Mouse (Mus musculus): ENCODE results near the gene Faah. TPM values are rescaled to one million over a fixed set of nuclear protein-coding genes. Genes with fewer than 3 reads are reported as not detected.
A peak's percentile ranks its signal among the peaks of the same experiment; 100 is the strongest.

Faah gene
- total RNA-seq, 2 experiments from 2014 or later: 2.1 TPM; not detected in 1

DNA sequence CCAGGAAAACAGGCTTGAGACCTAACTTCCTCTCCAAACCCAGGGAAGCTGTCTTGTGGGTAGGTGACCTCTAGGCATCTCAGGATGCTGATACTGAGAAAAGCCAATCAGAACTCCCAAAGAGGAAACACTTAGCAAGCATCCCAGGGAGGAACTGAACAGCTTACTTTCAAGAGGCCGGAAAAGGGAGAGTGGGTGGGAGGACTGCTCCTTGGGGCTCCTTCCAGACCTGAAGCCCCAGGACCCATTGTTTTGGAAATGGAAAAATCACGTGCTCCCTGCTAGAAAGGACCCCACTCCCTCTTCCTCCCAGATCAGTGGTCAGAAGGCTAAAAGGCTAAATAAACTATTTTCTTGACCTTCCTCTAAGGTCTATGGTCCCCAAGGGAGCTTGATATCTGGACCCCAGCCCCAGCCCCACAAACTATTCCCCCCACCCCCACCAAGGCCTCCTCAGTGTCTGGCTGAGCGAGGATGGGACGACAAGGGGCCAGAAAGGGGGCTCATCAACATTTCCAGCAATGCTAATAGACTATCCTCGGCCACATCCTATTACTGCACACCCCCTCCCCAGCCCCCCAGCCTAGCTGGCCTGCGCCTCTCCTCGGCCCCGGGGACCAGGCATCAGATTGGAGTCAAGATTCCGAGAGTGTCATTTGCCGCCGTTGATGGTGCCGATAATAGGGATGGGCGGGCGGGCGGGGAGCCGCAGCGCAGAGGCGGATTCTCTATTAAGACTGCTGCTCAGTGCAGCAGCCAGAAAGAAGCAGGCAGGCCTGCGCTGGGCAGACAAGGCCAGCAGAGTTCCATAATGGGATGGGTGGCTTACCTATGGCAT is 62.9 kb downstream of the Faah start:
- ATAC-seq (replicated peaks; ENCODE audit: low FRiP score, poor library complexity, severe bottlenecking): no peak

DNA sequence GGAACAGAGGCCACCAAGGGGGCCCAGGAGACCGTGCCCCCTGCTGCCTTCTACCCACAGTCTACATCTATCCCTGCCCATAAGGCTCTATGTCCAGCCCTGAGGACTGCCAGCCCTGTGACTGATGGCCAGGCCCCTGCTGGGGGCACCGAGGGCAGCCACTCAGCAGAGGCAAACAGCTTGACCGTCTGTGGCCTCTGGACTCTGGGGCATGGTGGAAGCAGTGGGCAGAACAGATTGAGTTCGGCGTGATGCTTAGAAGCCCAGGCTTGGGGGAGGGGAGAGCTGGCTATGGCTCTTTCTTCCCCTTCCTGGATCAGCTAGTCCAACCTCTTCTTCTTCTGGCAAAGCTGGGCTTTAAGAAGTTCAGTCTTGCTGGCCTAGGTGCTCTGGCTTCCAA is 64.2 kb downstream of the Faah start:
- no peak for ATAC-seq (replicated peaks; ENCODE audit: low FRiP score, poor library complexity, severe bottlenecking)

DNA sequence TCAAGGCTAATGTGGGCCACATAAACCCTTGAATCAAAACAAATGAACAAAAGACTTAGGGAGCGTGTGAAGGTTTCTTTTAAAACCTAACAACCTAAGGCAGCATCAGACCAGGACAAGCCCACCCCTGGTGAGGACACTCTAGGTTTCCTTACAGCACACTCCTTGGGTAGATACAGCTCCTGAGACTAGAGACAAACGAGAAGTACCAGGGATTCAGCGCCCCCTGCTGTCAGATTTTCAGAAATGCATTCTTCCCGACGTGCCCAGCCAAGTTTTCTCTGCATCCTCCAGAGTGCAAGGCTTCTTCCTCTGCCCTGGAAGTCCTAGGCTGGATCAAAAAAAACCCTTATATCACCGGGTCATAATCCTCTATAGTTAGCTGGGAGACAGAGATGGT is 65.0 kb downstream of the Faah start:
- ATAC-seq (replicated peaks; ENCODE audit: low FRiP score, poor library complexity, severe bottlenecking): peak; percentile 68

DNA sequence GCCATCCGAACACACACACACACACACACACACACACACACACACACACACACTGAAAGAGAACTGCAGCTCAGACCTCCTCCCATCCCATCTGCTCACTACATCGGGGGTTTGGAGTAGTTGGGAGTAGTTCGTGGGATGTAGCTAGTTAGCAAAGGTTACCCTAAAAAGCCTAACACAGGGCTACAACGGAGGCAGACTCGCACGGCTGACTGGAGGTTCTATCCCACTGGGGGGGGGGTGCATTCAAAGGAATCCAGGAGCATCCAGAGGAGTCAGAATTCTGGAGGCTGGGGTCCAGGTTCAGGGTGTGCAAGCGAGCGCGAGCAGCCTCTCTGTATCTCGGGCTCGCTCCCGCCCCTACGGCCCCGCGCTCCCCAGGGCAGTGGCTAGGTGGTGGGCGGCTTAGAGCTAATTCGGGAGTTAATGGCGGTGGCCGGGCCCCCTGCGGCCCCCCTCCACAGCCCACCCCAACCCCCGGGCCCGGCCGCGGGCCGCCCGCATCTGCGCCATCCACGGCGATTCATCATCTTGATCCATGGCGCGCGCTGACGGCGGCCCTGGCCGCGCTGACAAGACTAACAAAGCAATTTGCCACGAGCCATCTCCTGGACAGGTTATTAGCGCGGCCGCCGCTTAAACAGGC is 73.9 kb downstream of the Faah start:
- no peak for ATAC-seq (replicated peaks; ENCODE audit: low FRiP score, poor library complexity, severe bottlenecking)

DNA sequence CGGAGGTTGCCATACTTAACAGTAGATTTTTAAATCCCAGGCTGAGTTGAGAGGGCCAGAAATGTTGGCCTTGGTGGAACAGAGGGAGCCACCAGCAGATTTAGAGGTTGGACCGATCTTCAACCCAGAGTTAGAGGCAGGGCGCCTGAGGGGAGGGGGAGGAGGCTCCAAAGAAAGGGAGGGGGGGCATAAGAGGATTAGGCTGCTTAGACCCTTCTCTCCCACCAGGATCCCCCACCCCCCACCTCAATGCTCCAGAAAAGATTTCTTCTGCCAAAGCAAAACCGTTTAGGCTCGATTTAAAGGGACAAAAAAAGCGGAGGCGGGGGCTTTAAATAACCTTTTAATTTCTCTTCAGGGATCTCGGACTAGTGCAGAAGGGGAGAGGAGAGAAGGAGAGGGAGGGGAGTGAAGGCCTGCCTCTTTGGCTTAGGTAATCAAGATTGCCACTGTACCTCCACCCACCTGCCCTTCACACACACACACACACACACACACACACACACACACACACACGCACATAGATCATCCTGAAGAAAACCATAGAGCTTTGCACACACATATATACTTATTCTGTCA is 76.4 kb downstream of the Faah start:
- no peak for ATAC-seq (replicated peaks; ENCODE audit: low FRiP score, poor library complexity, severe bottlenecking)

DNA sequence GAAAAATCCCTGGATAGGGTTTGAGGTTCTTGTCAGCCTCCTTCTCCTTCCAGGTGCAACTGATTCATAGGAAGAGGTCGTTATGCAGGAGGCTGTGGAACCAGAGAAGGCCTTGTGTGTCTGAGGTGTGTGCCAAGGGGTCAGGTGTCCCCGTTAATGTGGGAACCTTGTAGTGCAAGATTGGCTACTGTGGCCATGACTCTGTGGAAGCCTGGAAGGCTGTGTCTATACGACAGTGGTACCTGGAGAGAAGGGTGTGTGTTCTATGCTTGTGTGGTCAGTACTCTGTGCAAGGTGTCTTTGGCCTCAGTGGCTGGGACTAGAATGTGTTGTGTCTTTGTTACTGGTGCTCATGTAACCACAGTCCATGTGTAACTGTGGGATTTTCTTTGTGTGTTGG is 77.0 kb downstream of the Faah start:
- no peak for ATAC-seq (replicated peaks; ENCODE audit: low FRiP score, poor library complexity, severe bottlenecking)

DNA sequence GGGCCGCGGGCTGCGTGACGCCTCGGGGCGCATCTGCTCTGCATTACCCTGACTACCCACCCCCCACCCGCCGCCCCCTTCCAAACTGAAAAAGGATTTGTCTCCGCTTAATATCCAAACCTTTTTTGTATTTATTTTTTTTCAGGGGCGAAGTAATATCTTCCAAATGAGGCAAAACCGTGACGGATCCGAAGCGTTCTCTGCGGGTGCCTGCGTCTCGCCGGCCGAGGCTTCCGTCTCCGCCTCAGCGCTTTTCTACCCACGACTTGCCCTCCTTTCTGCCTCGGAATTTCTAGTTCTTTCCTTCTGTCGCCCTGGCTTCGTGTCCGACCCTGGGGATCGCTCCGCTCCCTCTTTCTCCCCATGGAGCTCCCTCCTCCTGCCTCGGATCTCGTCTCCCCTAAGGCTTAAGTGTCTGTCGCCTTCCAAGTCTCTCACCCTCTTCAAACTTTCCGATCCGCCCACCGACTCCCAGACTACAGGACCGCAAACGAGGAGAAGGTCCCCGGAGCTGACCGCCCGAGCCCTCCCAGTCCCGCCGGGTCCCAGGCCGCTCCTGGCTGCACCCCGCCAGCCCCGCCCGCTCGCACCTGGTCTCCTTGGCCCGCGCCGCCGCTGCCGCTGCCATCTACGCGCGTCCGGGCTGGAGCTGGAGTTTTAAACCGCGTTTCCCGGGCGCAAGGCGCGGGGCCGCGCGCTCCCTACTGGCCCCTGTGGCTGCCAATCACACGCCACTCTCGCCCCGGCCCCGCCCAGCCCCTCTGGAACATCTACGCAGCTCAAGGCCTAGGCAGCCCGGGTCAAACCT is 78.2 kb downstream of the Faah start, which contains the start of gene Dmbx1:
Dmbx1 (minus strand) TSS at position 632 of the 808 bp plus-strand sequence.
- ATAC-seq (replicated peaks; ENCODE audit: low FRiP score, poor library complexity, severe bottlenecking): no peak

DNA sequence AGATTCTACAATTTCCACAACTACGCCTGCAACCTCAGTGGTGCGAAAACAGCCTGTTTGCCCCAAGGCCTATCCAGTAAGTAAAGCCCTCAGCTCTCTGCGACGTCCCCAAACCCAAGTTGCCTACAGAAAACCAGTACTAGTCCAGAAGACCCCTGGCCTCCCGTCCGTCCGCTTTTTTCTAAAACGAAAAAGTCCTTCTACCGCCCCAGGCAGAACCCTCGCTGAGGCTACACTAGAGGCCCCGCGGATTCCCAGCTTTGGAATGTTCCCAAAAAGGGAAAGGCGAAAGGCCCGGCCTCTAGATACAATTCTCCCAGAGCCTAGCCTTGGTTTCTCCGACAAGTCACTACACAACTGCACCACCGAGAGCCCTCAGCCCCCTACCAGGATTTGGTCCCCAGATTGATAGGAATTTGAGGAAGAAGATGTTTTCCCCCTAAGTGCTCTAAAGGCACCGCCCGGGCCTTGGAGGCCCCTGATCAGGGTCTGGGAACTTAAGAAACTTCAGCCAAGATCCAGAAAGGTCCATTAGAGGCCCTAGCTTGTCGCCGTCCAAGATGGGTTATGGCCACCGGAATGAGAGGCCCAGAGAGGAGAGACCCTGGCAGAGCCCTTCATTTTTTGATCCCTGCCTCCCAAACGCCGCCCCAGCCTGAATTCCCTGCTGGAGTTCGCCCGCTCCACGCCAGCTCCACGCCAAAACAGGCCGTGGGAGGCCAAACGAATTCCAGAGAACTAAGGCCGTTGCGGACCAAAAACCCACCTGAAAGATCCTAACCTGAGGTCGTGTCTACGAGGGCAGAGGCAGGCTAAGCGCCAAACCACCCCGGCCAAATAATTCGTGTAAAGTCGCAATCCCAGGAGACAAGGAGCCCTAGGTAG is 79.2 kb downstream of the Faah start:
- ATAC-seq (replicated peaks; ENCODE audit: low FRiP score, poor library complexity, severe bottlenecking): no peak

DNA sequence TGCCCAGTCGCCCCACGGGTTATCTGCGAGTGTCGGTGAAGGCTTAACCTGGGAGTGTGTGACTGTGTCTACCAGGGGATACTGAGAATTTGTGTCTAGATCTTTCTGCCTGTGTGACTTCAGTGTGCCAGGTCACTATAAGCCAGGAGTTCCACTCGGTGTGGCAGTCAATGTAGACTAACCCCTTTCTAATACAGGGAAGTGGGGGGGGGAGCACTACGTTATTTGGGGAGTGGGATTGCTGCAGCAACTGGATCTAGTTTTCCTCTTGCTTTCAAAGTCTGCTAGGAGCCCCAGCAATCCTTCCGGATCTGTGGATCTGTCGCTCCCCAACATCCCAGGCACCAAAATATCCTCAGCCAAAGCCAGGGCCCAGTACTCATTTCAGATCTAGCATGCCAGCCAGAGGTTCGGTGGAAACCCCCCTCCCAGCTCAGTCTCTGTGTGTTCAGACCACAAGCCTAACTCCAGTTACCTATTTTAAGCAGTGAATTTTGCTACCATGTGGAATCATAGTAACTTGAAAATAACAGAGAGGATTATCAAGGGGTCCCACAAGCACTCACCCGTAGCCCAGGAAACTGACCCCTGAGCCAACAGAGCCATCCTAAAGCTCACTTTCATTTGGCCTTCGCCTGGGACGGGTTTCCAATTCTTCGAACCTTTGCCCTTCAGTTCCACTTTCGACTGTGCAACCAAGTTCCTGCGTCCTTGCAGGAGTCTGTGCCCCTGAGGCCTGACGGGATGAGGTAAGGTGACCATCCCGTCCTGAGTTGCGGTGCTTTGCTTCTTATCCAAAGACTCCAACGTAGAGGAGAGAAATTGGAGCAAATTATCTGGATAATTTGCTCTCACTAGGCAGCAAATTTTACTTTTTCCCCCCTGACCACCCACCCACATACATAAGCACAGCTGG is 80.4 kb downstream of the Faah start:
- no peak for ATAC-seq (replicated peaks; ENCODE audit: low FRiP score, poor library complexity, severe bottlenecking)

DNA sequence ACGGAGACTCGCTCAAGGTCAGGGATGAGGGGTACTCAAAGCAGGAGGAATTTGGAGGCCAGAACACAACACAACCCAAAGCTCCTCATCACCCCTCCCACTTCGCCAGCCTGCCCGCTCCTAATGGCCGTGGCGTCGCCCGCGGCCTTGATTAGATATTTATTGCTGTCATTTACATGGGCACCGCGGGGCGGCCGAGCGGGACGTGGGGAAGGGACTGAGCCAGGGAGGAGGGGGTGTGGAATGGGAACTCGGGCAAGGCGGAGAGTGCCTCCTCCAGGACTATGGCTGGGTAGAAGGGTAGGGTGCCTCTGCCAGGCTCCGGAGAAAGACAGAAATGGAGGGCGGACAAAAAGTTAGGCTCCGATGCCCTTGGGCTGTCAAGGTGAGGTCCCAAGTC is 81.1 kb downstream of the Faah start:
- no peak for ATAC-seq (replicated peaks; ENCODE audit: low FRiP score, poor library complexity, severe bottlenecking)

DNA sequence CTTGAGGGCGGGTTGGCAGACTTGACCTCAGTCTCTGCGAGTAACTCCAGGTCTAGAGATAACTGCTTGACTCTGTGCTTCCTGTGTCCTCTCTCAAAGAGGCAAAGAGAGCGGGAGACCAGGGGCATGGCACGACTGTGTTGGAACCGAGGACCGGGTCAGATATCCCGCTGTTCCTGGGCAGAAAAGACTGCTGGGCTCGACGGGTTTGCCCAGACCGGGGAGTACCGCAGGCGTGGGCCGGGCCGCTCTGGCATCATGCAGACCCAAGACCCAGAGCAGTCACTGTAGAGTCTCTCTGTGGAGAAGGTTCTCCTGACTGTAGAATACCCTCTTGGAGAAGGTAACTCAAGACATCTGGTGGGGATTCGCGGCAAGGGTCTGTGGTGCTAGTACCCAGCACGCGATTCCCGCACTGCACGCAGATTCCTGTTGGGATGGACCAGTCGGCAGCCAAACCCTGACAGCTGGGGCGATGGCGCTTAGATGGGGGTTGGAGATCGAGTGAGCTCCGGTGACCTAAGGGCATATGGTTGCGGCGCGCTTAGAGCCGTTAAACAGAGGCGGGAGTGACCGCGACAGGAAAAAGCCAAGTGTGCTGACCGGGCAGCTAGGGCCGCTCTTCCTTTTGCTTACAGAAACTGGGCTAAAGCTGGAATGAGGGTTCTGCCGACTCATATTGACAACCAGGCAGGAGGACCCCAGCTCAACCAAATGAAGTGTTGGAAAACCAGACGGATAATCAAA is 81.7 kb downstream of the Faah start:
- no peak for ATAC-seq (replicated peaks; ENCODE audit: low FRiP score, poor library complexity, severe bottlenecking)

DNA sequence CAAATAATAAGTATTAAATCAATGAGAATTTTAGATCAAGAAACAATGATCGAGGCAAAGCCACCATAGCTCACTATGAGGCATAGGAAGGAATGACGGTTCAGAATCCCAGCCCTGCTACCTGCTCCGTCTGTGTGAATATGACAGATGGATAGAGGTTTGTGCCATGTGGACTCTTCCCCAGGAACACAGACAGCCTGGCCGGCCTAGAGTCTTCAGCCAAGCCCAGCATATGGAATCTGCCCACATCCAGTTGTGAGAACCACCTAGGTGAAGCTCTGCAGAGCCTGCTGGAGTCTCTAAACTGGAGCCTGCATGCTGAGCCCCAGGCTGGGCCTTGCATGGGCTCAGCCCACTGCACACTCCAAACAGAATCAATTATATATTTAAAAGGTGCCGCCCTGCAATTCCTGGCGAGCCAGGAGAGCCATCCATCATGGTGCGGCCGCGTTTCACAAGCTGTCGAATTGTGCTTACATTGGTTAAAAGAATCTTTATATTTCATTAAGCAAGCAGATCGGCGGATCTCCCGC is 86.1 kb downstream of the Faah start:
- ATAC-seq (replicated peaks; ENCODE audit: low FRiP score, poor library complexity, severe bottlenecking): no peak

DNA sequence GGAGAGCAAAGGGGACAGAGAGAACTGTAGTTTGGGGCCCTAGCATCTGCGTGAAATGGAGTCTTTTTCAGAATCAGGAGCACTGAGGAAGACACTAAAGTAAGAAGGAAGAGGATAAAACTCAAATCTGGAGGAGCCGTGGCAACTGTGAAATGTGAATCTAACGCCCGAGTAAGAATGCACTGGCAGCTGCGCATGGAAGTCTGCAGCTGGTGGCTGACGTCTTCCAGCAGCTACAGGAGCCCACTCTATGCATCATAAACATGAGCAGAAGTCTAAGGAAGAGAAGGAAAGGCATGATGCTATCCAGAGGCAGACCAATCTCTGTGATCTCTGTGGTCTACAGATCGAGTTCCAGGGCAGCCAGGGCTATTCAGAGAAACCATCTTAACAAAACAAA is 90.1 kb downstream of the Faah start:
- ATAC-seq (replicated peaks; ENCODE audit: low FRiP score, poor library complexity, severe bottlenecking): no peak

DNA sequence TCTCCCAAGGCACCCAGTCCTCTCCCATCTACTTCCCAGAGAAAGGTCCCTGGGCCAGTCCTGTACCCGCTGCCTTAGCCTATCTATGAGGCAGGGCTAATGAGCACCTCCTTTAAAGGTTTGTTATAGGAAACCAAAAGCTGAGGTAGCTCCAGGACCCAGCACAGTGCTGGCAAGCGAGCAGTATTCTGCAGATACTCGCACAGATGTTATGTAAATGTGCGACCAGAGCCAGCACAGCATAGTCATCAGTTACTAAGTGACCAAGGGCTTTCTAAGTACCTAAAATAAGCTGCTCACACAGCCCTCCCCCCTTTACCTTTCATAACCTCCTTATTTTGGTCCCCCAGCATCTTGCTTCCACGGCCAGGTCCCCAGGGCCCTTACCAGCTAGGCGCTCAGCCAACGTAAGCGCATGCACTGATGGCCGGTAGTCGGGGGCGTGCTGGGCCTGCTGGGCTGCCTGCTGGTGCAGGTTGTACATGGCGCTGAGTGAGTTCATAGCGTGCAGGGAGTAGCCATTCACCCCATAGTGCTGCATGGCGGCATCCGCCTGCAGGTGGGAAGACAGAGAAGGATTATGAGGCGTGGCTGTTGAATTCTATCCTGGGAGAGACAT is 94.4 kb downstream of the Faah start:
- no peak for ATAC-seq (replicated peaks; ENCODE audit: low FRiP score, poor library complexity, severe bottlenecking)

DNA sequence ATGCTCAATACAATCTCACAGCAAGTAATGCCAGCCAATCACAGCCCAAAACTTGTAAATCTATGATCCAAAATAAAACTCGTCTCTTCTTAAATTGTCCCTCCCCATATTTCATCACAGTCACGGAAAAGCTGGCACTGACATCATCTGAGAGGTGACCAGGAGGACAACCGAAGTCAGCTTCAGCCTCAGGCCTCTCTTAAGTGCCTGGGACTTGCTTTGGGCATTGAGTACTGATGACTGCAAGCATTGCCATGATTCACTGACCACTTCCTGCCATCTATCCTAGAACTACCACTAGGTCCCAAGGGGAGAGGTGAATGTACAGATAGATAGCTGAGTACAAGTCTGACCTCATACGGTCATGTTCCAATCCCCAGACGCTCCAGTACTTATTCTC is 95.0 kb downstream of the Faah start:
- no peak for ATAC-seq (replicated peaks; ENCODE audit: low FRiP score, poor library complexity, severe bottlenecking)

DNA sequence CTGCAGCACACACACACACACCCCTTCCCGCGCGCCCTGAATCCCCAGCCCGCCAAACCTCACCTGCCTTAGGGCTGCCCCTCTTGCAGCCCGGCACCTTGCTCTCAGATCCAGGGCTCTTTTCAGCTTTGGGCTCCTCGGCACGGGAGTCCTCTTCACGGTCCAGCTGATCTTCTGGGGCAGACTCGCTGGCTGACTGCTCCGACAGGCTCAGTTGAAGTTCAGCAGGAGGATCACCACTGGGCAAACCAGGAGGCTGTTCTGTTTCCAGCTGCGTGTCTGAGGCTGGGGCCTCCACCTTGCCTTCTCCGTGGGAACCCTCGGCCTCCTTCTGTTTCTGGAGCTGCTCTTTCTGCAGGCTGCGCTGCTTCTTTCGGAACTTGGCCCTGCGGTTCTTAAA is 97.8 kb downstream of the Faah start:
- no peak for ATAC-seq (replicated peaks; ENCODE audit: low FRiP score, poor library complexity, severe bottlenecking)
